Mouse (Mus musculus) embryonic facial prominence, embryonic 14.5 days (tissue): ENCODE results near the gene Ets1. TPM values are rescaled to one million over a fixed set of nuclear protein-coding genes. Genes with fewer than 3 reads are reported as not detected.

Experiments used
- ATAC-seq: fragments of 200-750 bp; cut with Nextera tagmentation; 2 replicates; pipeline ENCODE4 v1.8.0; 2017; ENCODE audit warnings: low read depth, moderate number of reproducible peaks, moderate TSS enrichment
- DNase-seq: peaks from one replicate; pipeline ENCODE4 v3.0.0-alpha.2; 2015; ENCODE audit warnings: low spot score
- H3K27ac ChIP-seq: fragments of 300-500 bp; sonication (generic); replicated peaks from 2 replicates; pipeline ENCODE4 v1.5.1; 2014; ENCODE audit warnings: low read depth, mild to moderate bottlenecking, low read length, moderate library complexity
- H3K27me3 ChIP-seq: fragments of 300-500 bp; sonication (generic); replicated peaks from 2 replicates; pipeline ENCODE4 v1.6.1; 2014; ENCODE audit warnings: low read length; ENCODE audit not compliant: control insufficient read depth, insufficient read depth
- H3K36me3 ChIP-seq: fragments of 300-500 bp; sonication (generic); 2 replicates; pipeline ENCODE4 v1.6.1; 2014; ENCODE audit warnings: low read length, mixed read lengths; ENCODE audit not compliant: control insufficient read depth, insufficient read depth
- H3K4me1 ChIP-seq: fragments of 300-500 bp; sonication (generic); 2 replicates; pipeline ENCODE4 v1.6.1; 2014; ENCODE audit warnings: antibody characterized with exemption, low read length; ENCODE audit not compliant: control insufficient read depth, insufficient read depth
- H3K4me2 ChIP-seq: fragments of 300-500 bp; sonication (generic); 2 replicates; pipeline ENCODE4 v1.6.1; 2014; ENCODE audit warnings: low read depth, mild to moderate bottlenecking, low read length, moderate library complexity, mixed read lengths
- H3K4me3 ChIP-seq: fragments of 300-500 bp; sonication (generic); 2 replicates; pipeline ENCODE4 v1.5.1; 2014; ENCODE audit warnings: low read depth, mild to moderate bottlenecking, low read length
- H3K9ac ChIP-seq: fragments of 300-500 bp; sonication (generic); 2 replicates; pipeline ENCODE4 v1.6.1; 2014; ENCODE audit warnings: low read depth, mild to moderate bottlenecking, low read length, moderate library complexity, mixed read lengths
- H3K9me3 ChIP-seq: fragments of 300-500 bp; sonication (generic); 2 replicates; pipeline ENCODE4 v1.6.1; 2016; ENCODE audit warnings: low read length; ENCODE audit not compliant: control insufficient read depth
- WGBS: fragments of 180-500 bp; shearing (Covaris S2); extraction: QIAGEN DNeasy Blood & Tissue Kit; methylation state at CpG from one replicate; pipeline ENCODE4 v1.1.7; 2014; 5-methylcytosine and 5-hydroxymethylcytosine counted together
- polyA plus RNA-seq: library from polyadenylated mRNA; unstranded; fragments of >200 nt; fragmentation: Nextera tagmentation; extraction: Ambion mirVana; gene quantifications from 2 replicates; pipeline ENCODE4 v1.2.1, GENCODE M21; 2014

Gene Ets1
- polyA plus RNA-seq, 1 experiment from 2014 or later = 32.7 TPM

GRCm38 (mm10) chr9:32720264-32721031, 84.4 kb downstream of the Ets1 start:
- peaks cover 50% of the 10 kb centered on the region for H3K4me1 ChIP-seq
- WGBS = 14% methylated on average over 12 of the region's 12 CpGs
- H3K9me3 ChIP-seq = no peaks in the 10 kb centered on the region
- no peaks in the 10 kb centered on the region for H3K27me3 ChIP-seq
- ATAC-seq (peak; percentile 62), DNase-seq (peak; percentile 83)
- H3K9ac ChIP-seq = no peak overlapping the region
- H3K36me3 ChIP-seq = no peaks in the 10 kb centered on the region
- H3K4me2 ChIP-seq = peak overlapping the region; percentile 21; the same call in 1 of the 2 replicates
- peak overlapping the region; percentile 64 for H3K27ac ChIP-seq
- no peak overlapping the region for H3K4me3 ChIP-seq

GRCm38 (mm10) chr9:32721081-32721480, 85.1 kb downstream of the Ets1 start:
- Histone ChIP-seq H3K27me3 (no peaks in the 10 kb centered on the region), H3K4me2 (no peak overlapping the region; the same call in 1 of the 2 replicates), H3K36me3 (no peaks in the 10 kb centered on the region), H3K27ac (peak overlapping the region; percentile 64), H3K9ac (no peak overlapping the region), H3K4me1 (peaks cover 43% of the 10 kb centered on the region), H3K9me3 (no peaks in the 10 kb centered on the region), H3K4me3 (no peak overlapping the region)
- DNase-seq (no peak), ATAC-seq (no peak)
- WGBS = 19% methylated on average over 2 of the region's 2 CpGs

DNA sequence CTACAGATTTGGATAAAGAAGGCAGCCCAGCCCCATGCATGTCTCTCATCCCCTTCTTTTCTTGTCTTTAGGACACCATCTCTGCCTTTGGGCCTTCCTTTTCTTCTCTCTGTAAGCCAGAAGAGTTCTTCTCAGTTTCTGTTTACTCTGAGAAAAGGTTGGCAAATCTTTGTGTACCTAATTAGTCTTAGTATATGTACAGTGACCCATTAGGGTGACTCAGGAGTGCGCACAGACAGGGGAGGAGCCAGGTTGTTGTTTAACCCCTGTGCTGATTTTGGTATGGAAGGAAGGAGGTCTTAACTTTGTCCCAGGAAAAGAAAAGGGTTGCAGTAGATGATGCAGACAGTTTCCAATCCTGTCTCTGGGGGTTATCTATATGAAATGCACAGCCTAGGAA, 86.2 kb downstream of the Ets1 start:
- H3K9me3 ChIP-seq = no peaks in the 10 kb centered on the region
- H3K27me3 ChIP-seq = no peaks in the 10 kb centered on the region
- DNase-seq (no peak), ATAC-seq (no peak)
- 89% methylated on average over 1 of the region's 1 CpGs for WGBS
- H3K27ac ChIP-seq = no peak overlapping the region
- no peak overlapping the region for H3K4me3 ChIP-seq
- H3K9ac ChIP-seq = no peak overlapping the region
- H3K36me3 ChIP-seq = no peaks in the 10 kb centered on the region
- no peak overlapping the region for H3K4me2 ChIP-seq
- H3K4me1 ChIP-seq = peaks cover 36% of the 10 kb centered on the region

DNA sequence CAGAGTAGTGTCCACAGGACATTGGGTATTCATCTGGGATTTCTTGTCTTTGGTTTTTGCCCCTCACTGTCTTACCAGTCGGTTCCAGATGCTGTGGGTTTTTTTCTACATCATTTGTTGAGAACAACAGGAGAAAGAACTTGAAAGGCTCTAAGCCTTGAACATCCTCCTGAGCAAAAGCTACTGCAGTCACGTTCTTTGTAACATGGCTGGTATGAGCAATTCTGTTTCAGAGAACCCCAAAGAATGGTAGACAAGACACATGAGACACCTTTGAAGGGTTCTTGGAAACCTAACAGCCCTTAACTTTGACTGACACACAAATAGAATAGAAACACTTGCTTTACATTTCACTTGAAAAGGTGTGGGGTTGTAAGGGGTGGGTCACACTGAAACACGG, 86.9 kb downstream of the Ets1 start:
- Histone ChIP-seq H3K9ac (no peak overlapping the region), H3K9me3 (no peaks in the 10 kb centered on the region), H3K27ac (no peak overlapping the region), H3K4me2 (no peak overlapping the region), H3K4me1 (peaks cover 29% of the 10 kb centered on the region), H3K27me3 (no peaks in the 10 kb centered on the region), H3K4me3 (no peak overlapping the region), H3K36me3 (no peaks in the 10 kb centered on the region)
- DNase-seq (no peak), ATAC-seq (no peak)
- 78% methylated on average over 3 of the region's 3 CpGs for WGBS

- Histone ChIP-seq H3K27me3 (no peaks in the 10 kb centered on the region), H3K9me3 (no peaks in the 10 kb centered on the region), H3K4me2 (no peak overlapping the region), H3K9ac (no peak overlapping the region), H3K4me3 (no peak overlapping the region), H3K27ac (no peak overlapping the region), H3K4me1 (peaks cover 22% of the 10 kb centered on the region), H3K36me3 (0 out of 2 replicates have a peak, but pooled peaks cover 8% of the 10 kb centered on the region)
- WGBS = 72% methylated on average over 7 of the region's 7 CpGs
- ATAC-seq (no peak), DNase-seq (no peak)
These were observed 88.3 kb downstream of the Ets1 start for GRCm38 (mm10) chr9:32724131-32724825.

DNA sequence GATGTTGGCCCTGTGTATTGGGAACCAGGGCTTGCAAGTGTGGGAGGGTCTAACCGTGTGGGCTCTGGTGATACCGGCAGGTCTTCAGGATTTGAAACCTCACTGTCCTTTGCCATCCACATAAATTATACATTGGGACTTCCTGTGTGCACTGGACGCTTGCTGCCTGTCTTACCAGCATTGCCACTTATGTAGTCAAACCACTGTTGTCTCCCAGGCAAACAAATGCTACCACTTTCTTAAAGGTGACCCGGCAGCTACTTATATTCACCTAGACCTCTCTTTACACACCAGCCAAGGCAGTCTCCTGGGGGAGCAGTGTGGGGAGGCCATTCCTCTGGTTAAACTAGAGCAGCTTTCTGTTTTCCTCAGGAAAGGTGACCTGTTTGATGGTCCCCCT, 89.9 kb downstream of the Ets1 start:
- H3K27ac ChIP-seq = no peak overlapping the region
- DNase-seq (no peak), ATAC-seq (no peak)
- no peaks in the 10 kb centered on the region for H3K27me3 ChIP-seq
- H3K4me1 ChIP-seq = peaks cover 8% of the 10 kb centered on the region
- 93% methylated on average over 4 of the region's 4 CpGs for WGBS
- H3K9ac ChIP-seq = no peak overlapping the region
- 0 out of 2 replicates have a peak, but pooled peaks cover 13% of the 10 kb centered on the region for H3K36me3 ChIP-seq
- no peak overlapping the region for H3K4me2 ChIP-seq
- H3K9me3 ChIP-seq = no peaks in the 10 kb centered on the region
- no peak overlapping the region for H3K4me3 ChIP-seq

DNA sequence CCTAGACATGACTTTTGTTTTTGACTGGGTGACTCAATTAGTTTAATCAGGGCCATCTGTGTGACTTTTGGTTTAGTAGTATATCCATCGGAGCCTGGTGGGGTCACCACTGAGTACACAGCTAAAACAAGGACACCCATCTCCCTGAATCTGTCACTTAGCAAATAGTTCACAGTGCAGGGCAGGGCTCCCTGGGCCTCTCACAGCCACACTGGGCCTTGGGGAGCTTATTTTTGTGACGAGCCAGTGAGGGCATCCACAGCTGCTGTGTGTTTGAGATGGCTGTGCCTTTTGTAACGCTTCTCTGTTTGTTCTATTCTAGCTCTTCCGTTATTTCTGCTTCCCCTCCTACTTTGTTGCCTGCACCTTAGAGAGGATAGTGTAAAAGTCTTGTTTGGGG, 90.6 kb downstream of the Ets1 start:
- Histone ChIP-seq H3K9me3 (no peaks in the 10 kb centered on the region), H3K9ac (no peak overlapping the region), H3K4me1 (peaks cover under 1% of the 10 kb centered on the region; the same call in 1 of the 2 replicates), H3K4me2 (no peak overlapping the region), H3K4me3 (no peak overlapping the region), H3K27ac (no peak overlapping the region), H3K36me3 (0 out of 2 replicates have a peak, but pooled peaks cover 13% of the 10 kb centered on the region), H3K27me3 (no peaks in the 10 kb centered on the region)
- WGBS = 66% methylated on average over 4 of the region's 4 CpGs
- DNase-seq (no peak), ATAC-seq (no peak)

DNA sequence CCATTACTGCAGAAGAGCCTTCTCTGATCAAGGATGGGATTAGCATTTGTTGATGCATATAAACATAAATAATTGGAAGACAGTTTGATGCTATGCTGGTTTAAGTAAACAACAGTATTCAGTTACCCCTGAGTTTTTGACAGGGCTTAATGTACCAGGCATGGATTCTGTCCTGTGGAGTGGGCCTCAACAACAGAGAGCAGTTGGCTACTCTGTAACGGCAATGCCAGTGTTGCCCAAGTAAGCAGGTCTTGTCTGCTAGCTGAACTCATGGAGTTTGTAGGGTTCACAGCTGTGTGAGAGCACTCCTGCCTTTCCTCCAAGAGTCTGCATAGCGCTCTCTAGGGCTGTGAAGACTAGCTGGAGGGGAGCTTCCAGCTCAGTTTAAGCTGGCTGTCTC, 91.0 kb downstream of the Ets1 start:
- Histone ChIP-seq H3K9me3 (no peaks in the 10 kb centered on the region), H3K27me3 (no peaks in the 10 kb centered on the region), H3K36me3 (0 out of 2 replicates have a peak, but pooled peaks cover 17% of the 10 kb centered on the region), H3K4me1 (no peaks in the 10 kb centered on the region), H3K4me2 (no peak overlapping the region), H3K4me3 (no peak overlapping the region), H3K9ac (no peak overlapping the region), H3K27ac (no peak overlapping the region)
- 93% methylated on average over 2 of the region's 2 CpGs for WGBS
- DNase-seq (no peak), ATAC-seq (no peak)
